Mouse (Mus musculus): Measurements from ENCODE around the gene Gm42957.
"Not testable (repeated sequence)": the region's sequence is repeated elsewhere in the genome, so short reads cannot be mapped to it uniquely, and the experiment has no call there.

The Gm42957 gene

DNA sequence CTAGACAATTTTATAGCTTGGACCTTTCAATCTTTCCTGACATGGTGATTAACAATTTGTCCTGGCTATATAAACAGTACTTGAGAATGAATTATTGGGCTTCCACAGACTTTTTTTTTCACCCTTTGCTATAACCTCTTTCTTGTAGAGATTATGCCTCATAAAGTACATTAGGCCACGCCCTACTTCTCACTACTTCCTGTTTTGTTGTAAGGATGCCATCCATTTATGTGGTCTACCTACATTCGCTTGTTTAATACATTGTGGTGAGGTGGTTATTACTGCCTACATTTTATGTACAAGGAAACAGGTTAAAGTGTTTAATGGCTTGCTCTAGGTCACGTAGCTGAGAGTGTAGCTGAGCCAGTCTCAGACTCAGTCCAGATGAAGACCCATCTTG lies 39.9 kb downstream of the Gm42957 start:
- no peak for DNase-seq (ENCODE audit: low spot score)

DNA sequence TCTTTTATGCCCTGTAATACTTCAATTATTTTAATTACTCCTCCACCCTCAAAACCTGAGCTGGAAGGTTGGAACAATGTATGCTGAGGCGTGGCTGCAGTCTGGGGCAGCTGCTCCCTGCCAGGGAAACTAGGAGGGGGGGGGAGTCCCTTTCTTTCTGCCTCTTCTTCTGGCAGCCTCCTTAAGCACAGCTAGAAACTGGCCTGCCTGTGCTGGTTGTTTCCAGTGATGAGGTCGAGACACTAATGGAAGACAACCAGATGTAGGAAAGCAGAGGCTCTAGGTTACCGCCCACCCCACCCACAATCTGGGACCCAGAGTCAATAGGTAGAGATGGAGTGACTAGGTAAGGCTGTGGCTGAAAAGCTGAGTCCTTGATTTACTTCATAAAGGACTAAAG lies 40.4 kb downstream of the Gm42957 start:
- no peak for DNase-seq (ENCODE audit: low spot score)

DNA sequence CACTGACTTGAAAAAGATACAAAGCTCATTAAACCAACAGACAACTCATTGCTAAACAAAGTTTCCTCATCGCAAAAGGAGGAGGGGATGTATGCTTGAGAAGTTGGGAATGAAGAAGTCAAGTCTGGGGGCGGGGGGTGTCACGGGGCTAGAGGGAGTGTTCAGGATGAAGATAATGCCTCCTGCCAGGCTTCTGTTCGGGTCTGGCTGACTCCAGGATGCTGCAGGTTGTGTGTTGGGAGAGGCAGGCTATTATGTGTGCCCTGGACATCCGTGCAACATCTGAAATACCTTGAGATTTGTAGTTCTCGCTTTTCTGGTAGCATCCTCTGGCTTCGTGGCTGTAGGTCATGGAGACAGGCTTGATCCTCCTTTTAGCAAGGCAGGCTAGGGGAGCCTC lies 43.2 kb downstream of the Gm42957 start:
- no peak for DNase-seq (ENCODE audit: low spot score)

DNA sequence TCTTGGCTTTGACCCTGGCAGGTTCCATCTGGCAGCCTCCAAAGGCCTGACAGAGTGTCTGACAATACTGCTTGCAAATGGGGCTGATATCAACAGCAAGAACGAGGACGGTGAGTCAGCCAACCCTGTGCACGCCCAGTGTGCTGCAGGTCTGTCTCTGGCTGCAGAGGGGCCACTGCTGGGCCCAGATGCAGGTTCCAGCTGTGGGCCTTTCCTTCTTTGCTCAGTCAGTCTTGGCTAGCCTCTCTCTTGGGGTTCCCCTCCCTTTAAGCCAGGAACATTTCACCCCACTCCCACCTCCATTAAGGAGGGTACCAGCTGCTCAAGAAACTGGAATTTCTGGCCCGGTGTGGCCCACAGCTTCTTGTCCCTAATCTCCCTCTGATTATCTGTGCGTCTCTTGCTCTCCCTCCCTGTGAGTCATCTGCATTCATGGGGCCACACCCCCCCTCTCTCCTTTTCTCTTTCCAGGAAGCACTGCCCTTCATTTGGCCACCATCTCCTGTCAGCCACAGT lies 43.9 kb downstream of the Gm42957 start:
- peak; percentile 61 for DNase-seq (ENCODE audit: low spot score)

DNA sequence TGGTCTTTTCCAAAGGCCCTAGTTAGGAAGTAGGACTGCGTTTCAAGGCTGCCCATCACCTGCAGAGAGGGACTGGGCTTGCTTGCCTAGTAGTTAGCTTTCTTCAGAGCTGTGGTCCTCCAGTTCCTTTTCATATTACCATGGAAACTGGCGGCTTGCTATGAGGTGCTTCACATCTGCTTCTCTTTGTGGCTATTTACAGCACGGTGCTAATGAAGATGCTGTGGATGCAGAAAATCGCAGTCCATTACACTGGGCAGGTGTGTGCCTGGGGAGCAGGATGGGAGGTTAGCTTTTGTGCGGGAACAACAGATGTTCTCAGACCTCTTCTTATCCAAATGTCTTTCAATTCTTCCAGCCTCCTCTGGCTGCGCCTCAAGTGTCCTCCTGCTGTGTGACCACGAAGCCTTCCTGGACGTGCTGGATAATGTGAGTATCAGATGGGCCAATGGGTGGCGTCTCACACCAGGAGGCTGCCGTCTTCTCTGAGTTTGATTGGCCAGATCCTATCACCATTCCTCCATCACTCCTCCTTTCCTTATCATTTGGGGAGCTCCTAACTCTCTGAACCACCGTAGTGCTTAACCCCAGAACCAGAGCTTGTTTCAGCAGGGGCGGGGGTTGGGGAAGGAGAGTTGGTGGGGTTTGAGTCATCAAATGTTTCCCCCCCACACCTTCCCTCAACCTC lies 45.1 kb downstream of the Gm42957 start:
- no peak for DNase-seq (ENCODE audit: low spot score)

DNA sequence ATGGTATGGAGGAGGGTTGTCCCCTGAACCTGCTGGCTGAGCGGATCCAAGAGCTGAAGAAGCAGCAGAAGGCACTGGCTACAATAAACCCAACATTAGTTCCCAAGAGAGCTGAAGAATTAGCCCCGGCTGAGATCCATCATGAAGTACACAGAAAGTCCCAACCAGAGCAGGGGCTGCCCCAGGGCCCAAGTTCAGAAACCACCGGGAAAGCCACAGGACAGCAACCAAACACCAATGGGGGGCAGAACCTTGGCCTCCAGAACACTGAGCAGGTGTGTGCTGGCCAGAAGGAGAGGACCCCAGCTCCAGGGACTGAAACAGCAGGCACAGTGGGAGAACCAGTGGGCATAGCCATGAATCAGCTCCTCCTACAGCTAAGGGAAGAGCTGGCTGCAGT lies 48.2 kb downstream of the Gm42957 start:
- DNase-seq (ENCODE audit: low spot score) = no peak

DNA sequence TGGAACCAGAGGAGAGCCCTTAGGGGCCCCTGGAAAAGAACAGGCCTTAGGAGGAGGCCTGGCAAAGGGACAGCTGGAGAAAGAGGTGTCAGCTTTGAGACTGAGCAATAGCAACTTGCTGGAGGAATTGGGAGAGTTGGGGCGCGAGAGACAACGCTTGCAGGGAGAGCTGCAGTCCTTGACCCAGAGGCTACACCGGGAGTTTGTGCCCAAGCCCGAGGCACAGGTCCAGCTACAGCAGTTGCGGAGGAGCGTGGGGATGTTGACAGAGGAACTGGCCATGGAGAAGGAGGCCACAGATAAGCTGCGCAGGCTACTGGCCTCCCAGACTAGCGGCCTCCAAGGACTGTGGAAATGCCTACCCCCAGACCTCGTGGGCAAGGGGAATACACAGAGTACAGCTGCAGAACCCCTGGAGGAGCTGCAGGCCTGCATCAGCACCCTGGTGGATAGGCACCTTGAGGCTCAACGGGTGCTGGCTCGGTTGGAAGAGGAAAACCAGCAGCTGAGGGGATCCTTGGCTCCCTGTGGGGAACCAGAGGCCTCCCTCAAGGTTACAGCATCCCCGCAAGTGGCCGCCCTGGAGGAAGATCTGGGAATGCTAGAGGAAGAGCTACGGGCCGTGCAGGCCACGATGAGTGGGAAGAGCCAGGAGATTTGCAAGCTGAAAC lies 49.0 kb downstream of the Gm42957 start:
- no peak for DNase-seq (ENCODE audit: low spot score)

DNA sequence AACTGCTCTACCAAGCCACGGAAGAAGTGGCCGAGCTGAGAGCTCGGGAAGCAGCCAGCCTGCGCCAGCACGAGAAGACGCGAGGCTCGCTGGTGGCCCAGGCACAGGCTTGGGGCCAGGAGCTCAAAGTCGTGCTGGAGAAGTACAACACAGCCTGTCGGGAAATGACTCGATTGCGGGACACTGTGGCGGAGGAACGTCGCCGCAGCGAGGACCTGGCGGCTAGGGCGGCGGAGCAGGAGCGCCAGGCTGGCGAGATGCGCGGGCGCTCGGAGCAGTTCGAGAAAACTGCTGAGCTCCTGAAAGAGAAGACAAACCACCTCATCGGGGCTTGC lies 49.5 kb downstream of the Gm42957 start:
- no peak for DNase-seq (ENCODE audit: low spot score)

DNA sequence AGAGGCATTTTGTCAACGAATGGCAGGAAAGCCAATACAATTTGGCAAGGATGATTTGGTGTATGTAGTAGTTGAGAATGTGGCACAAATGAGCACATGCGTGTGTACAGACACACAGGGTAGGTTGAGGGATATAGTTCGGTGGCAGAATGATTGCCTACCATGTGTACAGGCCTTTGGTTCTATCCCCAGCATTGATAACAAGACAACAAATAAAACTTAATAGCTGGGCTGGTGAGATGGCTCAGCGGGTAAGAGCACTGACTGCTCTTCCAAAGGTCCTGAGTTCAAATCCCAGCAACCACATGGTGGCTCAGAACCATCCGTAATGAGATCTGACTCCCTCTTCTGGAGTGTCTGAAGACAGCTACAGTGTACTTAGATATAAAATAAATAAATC lies 50.8 kb downstream of the Gm42957 start:
- not testable (repeated sequence) for DNase-seq (ENCODE audit: low spot score)

DNA sequence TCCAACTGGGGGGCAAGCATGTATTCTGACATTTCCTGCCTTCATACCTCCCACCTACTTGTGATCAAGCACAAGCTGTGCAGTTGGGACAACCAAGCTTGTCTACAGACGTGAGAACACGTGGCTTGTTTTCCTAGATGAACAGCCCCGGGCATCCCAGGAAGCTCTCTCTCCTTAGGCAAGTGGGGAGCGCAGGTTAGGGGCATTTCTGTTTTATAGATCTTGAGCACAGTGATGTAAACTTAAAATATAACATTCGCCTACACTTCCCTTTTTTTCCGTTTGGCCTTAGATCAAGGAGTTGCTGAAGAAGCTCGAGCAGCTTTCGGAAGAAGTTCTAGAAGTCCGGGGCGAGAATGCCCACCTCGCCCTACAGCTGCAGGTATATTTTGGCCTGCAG lies 53.6 kb downstream of the Gm42957 start:
- DNase-seq (ENCODE audit: low spot score) = no peak

DNA sequence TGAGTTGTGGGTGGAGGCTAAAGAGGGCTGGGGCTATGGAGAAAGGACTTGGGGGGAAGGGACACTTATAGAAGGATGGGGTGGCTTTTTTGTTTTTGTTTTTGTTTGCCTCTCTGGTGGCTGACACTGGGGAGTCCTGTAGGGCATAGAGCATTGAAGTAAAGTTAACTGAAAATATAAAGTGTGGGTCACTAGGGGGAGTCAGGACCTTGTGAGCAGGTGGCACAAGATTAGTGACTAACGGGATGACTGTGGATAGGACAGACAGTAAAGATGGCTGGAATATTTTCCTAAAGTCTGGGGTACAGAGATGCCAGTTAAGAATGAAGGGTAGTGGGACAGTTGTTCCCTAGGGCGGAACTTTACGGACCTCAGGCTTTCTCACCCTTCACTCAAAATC lies 55.0 kb downstream of the Gm42957 start:
- no peak for DNase-seq (ENCODE audit: low spot score)

DNA sequence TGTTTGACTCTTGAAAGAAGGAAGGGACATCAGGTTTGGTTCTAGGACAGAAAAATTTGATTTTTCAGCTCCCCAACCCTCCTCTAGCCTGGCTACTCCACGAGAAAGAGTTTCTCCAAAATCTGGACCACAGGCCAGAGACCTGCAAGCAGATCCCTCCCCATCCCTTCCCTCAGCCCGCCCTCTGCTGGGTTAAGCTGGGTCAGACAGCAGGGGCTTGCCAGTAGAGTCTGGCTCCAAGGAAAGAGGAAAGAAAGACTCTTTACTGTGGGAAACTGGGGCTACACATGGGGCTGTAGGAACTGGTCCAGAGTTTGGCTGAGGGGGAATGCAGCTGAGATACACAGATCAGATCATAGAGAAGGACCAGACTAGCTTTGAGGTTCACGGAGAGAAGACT lies 57.2 kb downstream of the Gm42957 start:
- peak; percentile 28 for DNase-seq (ENCODE audit: low spot score)

DNA sequence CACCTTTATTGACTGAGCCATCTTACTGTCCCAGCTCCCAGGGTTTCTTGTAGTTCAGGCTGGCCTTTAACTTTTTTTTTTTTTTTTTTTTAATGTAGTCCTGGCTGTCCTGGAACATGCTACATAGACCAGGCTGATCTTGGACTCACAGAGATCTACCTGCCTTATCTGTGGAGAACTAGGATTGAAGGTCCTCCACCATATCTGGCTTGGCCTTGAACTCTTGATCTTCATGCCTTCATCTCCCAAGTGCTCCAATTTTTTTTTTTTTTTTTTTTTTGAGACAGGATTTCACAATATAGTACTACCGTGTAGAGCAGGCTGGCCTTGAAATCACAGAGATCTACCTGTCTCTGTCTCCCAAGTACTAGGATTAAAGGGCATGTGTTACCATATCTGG lies 58.3 kb downstream of the Gm42957 start:
- DNase-seq (ENCODE audit: low spot score) = no peak

DNA sequence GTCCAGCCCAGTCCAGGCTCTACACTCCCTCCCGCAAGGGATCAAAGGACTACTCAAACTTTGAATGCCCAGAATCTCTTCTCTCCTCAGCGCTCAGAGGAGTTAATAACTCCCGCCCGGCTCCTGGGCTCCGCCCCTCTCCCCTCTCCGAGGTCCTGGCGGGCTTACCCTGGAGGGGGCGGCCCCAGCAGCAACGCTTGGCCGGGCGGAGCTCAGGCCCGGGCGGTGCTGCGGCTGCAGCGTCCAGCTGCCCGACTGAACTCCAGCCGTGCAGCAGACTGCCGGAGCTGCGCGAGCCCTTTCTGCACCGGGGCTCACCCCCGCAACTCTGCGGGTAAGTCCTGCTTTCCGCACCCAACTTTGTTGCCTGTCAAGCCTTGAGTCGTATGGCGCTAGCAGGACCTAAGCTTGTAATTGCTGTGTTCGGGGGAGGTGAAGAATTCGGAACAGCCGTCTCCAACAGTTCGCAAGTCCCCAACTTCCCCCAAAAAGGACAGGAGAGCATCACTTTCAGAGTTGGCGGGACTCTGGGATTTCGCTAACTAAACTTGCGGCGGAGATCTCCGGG lies 61.0 kb downstream of the Gm42957 start, which contains the start of gene Pias3:
TSS of gene Pias3 (plus strand) at position 187 of the 568 bp plus-strand sequence.
- DNase-seq (ENCODE audit: low spot score) = peak; percentile 89

DNA sequence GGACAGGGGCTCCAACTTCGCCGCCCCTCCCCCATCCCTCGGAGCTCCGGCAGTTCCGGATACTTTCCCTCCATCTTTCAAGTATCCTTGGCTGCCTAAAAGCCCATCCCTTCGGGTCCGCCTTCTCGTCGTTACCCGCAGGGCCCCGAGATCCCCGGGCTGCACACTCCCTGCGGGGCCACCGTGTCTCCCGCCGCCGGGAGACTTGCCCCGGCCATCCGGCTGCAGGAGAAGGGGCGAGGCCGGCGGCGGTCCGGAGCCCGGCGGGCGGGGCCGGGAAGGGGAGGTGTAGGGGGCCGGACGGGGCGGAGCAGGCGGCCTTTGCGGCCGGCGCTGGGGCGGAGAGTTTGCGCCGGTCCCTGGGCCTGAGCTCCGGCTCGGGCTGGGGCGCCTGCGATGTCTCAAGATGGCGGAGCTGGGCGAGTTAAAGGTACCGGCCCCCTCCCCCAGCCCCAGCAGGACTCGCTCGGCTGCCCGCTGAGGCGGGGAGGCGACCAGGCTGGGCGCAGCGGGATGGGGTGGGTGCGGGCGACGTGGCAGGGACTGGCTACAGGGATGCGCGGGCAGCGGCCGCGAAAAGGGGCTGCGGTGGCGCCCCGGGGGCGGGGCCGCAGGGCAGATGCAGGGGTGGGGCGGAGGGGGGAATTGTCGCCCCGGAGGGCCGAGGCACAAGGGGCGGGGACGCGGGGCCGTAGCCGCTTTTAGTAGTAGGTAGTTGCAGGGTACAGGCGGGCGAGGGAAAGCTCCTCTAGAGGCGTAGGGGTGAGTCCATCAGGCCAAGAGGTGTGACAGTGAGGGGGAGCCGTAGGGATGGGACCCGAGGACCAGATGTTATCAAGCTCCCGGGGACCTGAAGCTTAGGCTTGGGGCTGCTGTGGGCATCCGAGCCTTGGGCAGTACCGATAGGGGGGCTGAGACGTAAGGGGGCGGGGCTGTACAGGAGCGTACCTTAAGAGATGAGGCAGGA lies 61.8 kb downstream of the Gm42957 start:
- peak; percentile 94 for DNase-seq (ENCODE audit: low spot score)

DNA sequence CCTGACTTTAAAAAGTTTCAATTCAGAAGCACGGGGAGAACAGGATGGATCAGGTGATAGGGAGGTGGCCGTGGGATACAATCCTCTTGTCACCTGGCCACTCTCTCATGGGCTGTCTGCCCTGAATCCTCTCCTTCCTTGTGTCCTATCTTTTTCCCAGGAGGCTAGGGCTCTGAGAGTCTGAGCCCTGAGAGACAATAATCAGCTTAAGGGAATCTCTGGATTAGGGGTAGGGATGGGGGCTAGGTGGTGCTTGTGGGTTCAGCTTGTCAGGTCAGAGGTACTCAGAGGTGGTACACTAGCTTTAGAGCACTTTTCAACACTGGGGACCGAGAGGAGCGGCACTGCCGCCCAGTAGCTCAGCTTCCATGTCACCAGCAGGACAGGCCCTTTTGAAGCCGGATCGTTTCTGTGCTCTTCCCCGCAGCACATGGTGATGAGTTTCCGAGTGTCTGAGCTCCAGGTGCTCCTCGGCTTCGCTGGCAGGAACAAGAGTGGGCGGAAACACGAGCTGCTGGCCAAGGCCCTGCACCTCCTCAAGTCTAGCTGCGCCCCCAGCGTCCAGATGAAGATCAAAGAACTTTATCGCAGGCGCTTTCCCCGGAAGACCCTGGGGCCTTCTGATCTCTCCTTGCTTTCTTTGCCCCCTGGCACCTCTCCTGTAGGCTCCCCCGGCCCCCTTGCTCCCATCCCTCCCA lies 63.9 kb downstream of the Gm42957 start:
- DNase-seq (ENCODE audit: low spot score) = no peak

DNA sequence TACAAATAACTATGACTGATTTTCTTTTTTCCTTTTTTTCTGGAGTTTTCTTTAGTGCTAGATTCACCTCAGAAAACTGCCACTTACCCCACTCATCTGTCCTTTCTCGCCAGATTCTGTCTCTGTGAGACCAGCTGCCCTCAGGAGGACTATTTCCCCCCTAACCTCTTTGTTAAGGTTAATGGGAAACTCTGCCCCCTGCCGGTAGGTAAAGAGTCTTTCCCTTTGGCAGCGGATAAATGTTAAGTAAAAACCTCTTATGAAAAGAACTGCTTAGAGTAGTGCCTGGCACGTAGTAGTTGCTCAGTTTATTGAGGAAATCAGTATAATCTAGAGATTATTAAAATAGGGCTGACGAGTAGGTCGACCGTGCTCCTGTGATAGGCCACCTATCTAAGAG lies 65.1 kb downstream of the Gm42957 start:
- peak; percentile 29 for DNase-seq (ENCODE audit: low spot score)

DNA sequence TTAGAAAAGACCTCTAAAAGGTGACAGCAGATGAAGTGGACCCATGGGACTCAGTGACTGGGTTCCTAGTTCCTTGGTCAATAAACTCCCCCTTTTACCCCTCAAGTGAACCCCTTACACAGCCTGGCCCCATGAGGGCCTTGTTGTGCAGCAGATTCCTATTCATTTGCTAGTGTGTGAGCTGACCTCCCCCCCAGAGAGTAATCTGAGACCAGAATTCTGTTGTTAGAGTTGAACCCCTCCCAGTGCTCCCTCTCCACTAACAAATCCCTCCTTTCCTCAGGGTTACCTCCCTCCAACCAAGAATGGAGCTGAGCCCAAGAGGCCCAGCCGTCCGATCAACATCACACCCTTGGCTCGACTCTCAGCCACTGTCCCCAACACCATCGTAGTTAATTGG lies 65.7 kb downstream of the Gm42957 start:
- DNase-seq (ENCODE audit: low spot score) = no peak

All from MN1 (cell line).